Mouse (Mus musculus) E14TG2a.4 (cell line): ENCODE results near the gene Cntrob.

Experiments
- H3K27me3 ChIP-seq: 2 replicates; pipeline ENCODE4 v1.6.1; 2014; ENCODE audit warnings: low read length, control low read depth; ENCODE audit not compliant: insufficient read depth
- H3K36me3 ChIP-seq: 2 replicates; pipeline ENCODE4 v1.6.1; 2014; ENCODE audit warnings: low read length, control low read depth; ENCODE audit not compliant: insufficient read depth
- H3K4me1 ChIP-seq: replicated peaks from 2 replicates; pipeline ENCODE4 v1.6.1; 2014; ENCODE audit warnings: low read depth, low read length, control low read depth
- H3K4me3 ChIP-seq: replicated peaks from 2 replicates; pipeline ENCODE4 v1.5.1; 2014; ENCODE audit warnings: mild to moderate bottlenecking, low read length
- H3K9me3 ChIP-seq: 2 replicates; pipeline ENCODE4 v1.6.1; 2014; ENCODE audit warnings: low read length, control low read depth
- CTCF ChIP-seq: conservative IDR thresholded peaks from 2 replicates; pipeline ENCODE4 v1.5.1; 2014; ENCODE audit warnings: low read length
- NANOG ChIP-seq: IDR thresholded peaks from 2 replicates; pipeline ENCODE4 v1.6.1; 2014; ENCODE audit warnings: borderline replicate concordance, low read length, mixed read lengths
- POU5F1 ChIP-seq: IDR thresholded peaks from 2 replicates; pipeline ENCODE4 v1.6.1; 2014; ENCODE audit warnings: low read length, borderline replicate concordance

The Cntrob gene

GRCm38 (mm10) chr11:69368356-69369214, 45.0 kb upstream of the Cntrob start:
- no peaks in the 10 kb centered on the region for H3K36me3 ChIP-seq
- peaks cover 72% of the 10 kb centered on the region for H3K4me1 ChIP-seq

GRCm38 (mm10) chr11:69367616-69368355, 44.2 kb upstream of the Cntrob start:
- Histone ChIP-seq H3K27me3 (peaks cover 74% of the 10 kb centered on the region), H3K4me1 (peaks cover 65% of the 10 kb centered on the region), H3K4me3 (peak overlapping the region; percentile 81), H3K36me3 (no peaks in the 10 kb centered on the region), H3K9me3 (no peaks in the 10 kb centered on the region)
- no peak for TF ChIP-seq CTCF

More at GRCm38 (mm10) chr11:69368356-69369214, 45.0 kb upstream of the Cntrob start:
- Histone ChIP-seq H3K27me3 (peaks cover 75% of the 10 kb centered on the region), H3K4me3 (peak overlapping the region; percentile 81), H3K9me3 (no peaks in the 10 kb centered on the region)
- TF ChIP-seq NANOG (no peak), CTCF (no peak), POU5F1 (no peak)

- TF ChIP-seq CTCF, result no peak
- TF ChIP-seq NANOG, result no peak
- no peak for TF ChIP-seq POU5F1
- Histone ChIP-seq H3K4me3 (0 out of 2 replicates have a peak overlapping the region, but pooled peaks have one; percentile 7), H3K4me1 (peaks cover 61% of the 10 kb centered on the region), H3K27me3 (peaks cover 71% of the 10 kb centered on the region), H3K9me3 (no peaks in the 10 kb centered on the region), H3K36me3 (no peaks in the 10 kb centered on the region)
These were observed 43.5 kb upstream of the Cntrob start for GRCm38 (mm10) chr11:69366855-69367615.

- Histone ChIP-seq H3K4me1 (peaks cover 61% of the 10 kb centered on the region), H3K27me3 (peaks cover 71% of the 10 kb centered on the region), H3K9me3 (no peaks in the 10 kb centered on the region), H3K4me3 (peak overlapping the region; percentile 68), H3K36me3 (no peaks in the 10 kb centered on the region)
- TF ChIP-seq NANOG (no peak), POU5F1 (no peak), CTCF (no peak)
These were observed 42.7 kb upstream of the Cntrob start for GRCm38 (mm10) chr11:69366157-69366854.

GRCm38 (mm10) chr11:69365722-69366121, 42.1 kb upstream of the Cntrob start:
- H3K9me3 ChIP-seq, result no peaks in the 10 kb centered on the region
- peaks cover 57% of the 10 kb centered on the region for H3K4me1 ChIP-seq
- H3K36me3 ChIP-seq, result no peaks in the 10 kb centered on the region
- peaks cover 71% of the 10 kb centered on the region for H3K27me3 ChIP-seq
- H3K4me3 ChIP-seq, result peak overlapping the region; percentile 68
- TF ChIP-seq POU5F1 (no peak), NANOG (no peak), CTCF (no peak)

GRCm38 (mm10) chr11:69364910-69365309, 41.3 kb upstream of the Cntrob start:
- TF ChIP-seq NANOG (no peak), CTCF (no peak), POU5F1 (no peak)
- H3K4me3 ChIP-seq, result no peak overlapping the region; the same call in 1 of the 2 replicates
- H3K36me3 ChIP-seq, result no peaks in the 10 kb centered on the region
- H3K4me1 ChIP-seq, result peaks cover 60% of the 10 kb centered on the region
- H3K27me3 ChIP-seq, result peaks cover 75% of the 10 kb centered on the region
- H3K9me3 ChIP-seq, result no peaks in the 10 kb centered on the region

GRCm38 (mm10) chr11:69364376-69364775, 40.8 kb upstream of the Cntrob start:
- Histone ChIP-seq H3K9me3 (no peaks in the 10 kb centered on the region), H3K4me3 (no peak overlapping the region), H3K4me1 (peaks cover 60% of the 10 kb centered on the region), H3K27me3 (peaks cover 75% of the 10 kb centered on the region), H3K36me3 (no peaks in the 10 kb centered on the region)
- no peak for TF ChIP-seq POU5F1
- TF ChIP-seq CTCF, result no peak
- TF ChIP-seq NANOG, result no peak
